Mouse (Mus musculus) cerebellum, adult 9-10 months (tissue): Measurements from ENCODE around the gene Poll.

Experiments used
- DNase-seq: peaks from one replicate; pipeline ENCODE4 v3.0.0; 2022

Gene Poll

DNA sequence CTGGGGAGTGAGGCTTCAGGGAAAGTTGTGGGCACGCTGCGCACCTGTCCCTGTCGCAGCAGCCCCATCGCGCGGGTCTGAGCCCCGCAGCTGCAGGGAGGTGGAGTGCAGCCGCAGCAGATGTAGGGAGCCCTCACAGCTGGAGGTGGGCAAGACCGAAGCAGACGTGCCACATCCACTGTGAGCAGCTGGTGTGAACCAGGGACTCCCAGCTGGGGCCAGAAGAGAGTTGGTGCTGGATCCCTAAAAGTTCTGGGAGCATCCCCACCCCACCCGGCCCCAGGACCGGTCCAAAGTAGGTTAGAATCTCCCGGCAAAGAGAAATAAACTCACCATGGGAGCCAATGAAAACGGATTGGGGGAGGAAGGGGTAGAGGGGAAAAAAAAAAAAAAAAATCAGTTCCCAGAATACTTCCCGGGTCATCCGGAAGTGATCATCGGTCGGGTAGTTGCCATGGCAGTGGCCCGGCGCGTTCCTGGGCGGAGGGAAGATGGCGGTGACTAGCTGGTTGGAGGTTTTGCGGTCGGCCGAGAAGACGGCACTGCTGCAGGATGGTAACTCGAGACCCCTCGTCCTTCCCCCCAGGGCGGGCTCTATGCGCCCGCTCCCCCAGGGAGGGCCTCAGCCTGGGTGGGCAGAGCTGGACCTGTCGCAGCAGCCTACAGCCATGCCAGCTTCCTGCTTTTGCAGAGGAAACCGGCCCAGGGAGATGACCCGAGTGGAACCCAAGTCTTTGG is at the start of gene Poll, which contains the start of gene Gm17018:
Gene Poll, minus strand, starts transcription at position 379 of the 738 bp plus-strand sequence.
Gene Gm17018, plus strand, starts transcription at position 463 of the 738 bp plus-strand sequence.
- DNase-seq: peak; percentile 81

GRCm38 (mm10) chr19:45608648-45609339 is 48.5 kb upstream of the Poll start:
- no peak for DNase-seq

DNA sequence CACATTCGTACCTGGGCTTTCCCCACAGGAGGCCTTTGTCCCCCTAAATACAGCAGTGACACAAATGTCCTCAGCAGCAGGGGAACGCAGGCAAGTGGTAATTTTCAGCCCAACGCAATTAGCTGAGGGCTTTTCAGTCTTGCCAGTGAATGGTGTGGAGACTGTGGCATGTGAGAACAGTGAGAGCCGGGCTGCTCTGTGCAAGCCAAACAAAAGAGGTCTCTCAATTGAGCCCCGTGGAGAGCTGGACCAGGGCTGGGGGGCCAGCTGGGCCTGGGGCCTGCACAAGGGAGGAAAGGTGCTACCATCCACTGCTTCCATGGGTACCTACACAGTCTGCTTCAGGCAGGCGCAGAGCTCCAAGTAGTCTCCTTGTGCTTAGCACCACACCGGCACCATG is 47.1 kb upstream of the Poll start:
- DNase-seq: no peak

GRCm38 (mm10) chr19:45606701-45607100 is 46.4 kb upstream of the Poll start:
- DNase-seq: peak; percentile 67

- DNase-seq: no peak
Observed at GRCm38 (mm10) chr19:45602606-45603005, 42.3 kb upstream of the Poll start.

- DNase-seq: no peak
Observed at GRCm38 (mm10) chr19:45597106-45597505, 36.8 kb upstream of the Poll start.

- DNase-seq: no peak
Observed at GRCm38 (mm10) chr19:45596434-45596833, 36.1 kb upstream of the Poll start.

GRCm38 (mm10) chr19:45596019-45596418 is 35.7 kb upstream of the Poll start:
- DNase-seq: no peak

- no peak for DNase-seq
Observed at GRCm38 (mm10) chr19:45595481-45595880, 35.1 kb upstream of the Poll start.

- no peak for DNase-seq
Observed at GRCm38 (mm10) chr19:45594079-45594478, 33.7 kb upstream of the Poll start.

DNA sequence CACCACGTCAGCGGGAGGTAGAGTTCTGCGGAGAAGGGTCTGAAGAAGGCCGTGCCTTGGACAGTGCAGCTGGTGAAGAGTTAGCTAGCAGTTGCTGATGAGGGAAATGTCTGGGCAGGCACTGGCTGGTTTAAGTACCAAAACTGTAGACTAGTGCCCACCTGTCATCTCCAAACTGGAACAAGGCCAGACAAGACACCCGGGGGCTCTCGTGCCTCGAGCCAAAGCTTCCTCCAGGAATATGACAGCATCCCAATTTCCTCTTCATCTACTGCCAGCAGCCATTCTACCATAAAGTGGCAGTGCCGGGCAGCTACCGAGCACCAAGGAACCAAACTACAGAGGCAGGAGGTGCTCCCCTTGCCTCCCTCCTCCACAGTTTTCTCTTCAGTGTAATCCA is 32.6 kb upstream of the Poll start:
- peak; percentile 67 for DNase-seq

GRCm38 (mm10) chr19:45591704-45592103 is 31.4 kb upstream of the Poll start:
- DNase-seq: peak; percentile 64

DNA sequence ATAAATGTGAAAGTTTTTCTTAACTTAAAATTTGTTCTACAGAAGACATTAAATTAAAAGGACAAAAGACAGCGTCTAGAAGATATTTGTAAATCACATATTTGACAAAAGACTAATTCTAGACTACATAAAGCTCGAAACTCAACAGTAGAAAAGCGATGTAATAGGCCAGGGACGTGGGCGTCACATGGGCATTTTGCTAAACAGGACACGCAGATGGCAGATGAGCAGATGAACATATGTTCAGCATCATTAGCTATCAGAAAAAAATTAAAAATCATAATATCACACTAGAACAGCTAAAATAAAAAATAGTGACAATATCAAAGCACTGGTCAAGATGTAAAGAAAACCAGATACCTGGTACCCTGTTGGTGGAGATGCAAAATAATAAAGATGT is 29.4 kb upstream of the Poll start:
- DNase-seq: peak; percentile 46

- DNase-seq: no peak
Observed at GRCm38 (mm10) chr19:45587509-45588292, 27.4 kb upstream of the Poll start.

DNA sequence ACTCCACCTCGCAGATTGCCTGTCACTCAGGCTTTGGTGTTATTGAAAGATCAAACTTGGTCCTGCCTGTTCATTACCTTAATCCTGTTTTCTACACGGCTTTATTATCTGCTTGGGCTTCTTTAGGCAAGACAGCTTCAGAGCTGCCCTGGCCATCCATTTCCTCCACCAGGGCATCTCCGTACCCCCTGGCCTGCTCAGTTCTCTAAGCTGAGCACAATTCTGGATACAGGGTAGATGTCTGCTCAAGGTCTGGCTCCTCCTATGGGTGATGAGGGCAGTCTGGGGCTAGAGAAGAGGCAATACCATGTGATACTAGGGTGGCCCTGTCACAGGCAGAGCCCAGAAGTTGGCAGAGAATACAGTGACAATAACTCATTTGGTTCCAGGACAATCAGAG is 26.5 kb upstream of the Poll start:
- DNase-seq: no peak

DNA sequence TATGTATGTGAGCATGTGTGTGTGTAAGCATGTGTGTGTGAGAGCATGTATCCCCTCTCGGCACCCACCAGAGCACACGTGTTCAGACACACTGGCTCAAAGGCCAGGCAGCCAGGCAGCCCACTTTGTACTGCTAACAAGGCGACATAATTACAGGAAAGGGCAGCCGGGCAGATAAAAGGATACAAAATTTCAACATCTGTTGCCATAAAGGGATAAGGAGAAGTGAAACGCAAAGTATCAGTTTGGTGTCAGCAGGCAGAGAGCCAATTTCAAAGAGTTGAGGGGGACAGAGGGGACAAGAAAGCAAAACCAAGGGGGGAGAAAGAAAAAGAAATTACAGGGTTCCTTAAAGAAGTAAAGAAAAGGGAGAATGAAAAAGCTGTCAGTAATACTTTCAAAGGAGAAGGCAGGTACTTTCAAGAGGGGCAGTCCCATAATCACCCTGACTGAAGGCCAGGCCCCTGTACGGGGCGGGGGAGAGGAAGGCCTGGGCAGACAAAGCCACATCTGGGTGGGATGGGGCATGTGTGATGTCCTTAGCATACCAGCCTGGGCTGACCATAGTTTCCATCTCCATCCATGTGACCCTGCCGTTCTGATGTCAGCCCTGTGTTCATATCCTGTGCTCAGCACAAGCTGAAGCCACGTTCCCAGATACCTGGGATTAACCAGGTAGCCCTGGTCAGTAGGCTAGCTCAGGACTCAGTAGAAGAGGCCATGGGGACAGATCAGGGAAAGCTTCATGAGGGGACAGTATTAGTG is 24.7 kb upstream of the Poll start:
- no peak for DNase-seq

DNA sequence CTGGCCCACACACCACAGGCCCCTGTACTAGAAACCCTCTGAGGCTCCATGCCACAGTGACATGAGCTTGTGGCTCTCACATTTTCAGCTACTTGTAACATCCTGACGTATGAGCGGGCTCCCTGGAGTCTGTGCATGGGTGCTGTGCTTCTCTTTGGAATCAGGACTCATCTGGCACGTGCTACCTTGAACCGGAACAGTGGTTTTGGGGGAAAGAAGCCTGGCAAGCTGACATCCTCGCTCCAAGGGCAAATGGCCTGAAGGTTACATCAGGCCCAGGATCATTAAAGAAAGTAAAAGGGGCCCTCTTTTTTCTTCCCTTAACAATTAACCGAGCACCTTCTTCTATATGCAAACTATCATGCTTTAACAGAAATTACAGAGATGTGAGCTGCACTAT is 22.8 kb upstream of the Poll start:
- DNase-seq: no peak

DNA sequence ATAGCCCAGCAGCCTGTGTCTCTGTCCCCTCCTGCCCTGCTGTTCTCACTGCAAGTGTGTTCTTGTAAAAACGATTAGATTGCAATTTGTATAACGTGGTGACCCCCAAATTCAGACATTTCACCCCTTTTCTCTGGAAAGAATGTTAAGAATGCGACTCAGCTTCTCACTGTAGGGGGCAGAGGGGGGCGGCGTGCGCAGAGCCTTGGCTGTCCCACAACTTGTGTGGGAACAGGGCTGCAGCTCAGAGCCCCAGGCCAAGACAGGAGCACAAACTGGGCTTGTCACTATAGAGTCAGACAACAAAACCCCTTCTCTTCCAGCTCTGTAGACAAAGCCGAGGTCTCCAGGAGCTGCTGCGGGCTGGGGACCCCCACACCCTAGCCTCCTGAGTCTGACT is 21.8 kb upstream of the Poll start:
- DNase-seq: no peak

GRCm38 (mm10) chr19:45581257-45581656 is 20.9 kb upstream of the Poll start:
- no peak for DNase-seq

DNA sequence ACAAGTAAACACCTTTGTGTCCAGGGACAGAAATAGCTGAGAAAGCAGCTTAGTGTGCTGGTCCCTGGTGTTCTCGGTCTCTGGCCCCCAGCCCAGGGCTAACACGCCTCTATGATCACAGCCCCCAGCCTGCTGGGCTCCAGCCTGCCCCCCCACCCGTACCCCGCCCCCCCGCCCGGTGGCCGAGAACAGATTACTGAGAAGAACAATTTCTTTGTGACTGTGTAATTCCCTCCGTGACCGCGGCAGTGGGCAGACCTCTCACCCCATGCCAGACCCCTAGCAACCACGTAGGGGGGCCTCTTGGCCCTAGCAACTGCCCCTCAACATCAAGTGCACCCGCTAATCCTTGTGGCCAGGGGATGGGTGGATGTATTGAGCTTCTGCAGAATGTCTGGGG is 19.9 kb upstream of the Poll start:
- DNase-seq: no peak

- no peak for DNase-seq
Observed at GRCm38 (mm10) chr19:45579416-45579815, 19.1 kb upstream of the Poll start.

DNA sequence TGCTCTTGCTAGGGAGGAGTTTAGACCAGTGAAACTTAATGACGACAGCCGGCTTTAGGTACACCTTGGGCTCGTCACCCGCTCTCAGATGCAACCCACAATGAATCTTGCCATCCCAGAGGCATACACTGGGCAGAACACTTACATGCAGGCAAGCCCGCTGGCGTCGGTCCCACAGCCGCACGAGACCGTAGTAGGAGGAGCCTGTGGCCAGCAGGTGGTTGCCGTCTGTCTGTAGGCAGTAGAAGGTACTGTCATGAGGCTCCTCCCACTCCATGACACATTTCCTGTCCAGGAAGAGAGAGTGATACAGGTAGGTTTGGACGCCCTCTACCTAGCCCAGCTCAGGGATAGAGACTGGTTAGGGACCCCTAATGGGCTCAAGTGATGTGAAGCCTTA is 18.6 kb upstream of the Poll start:
- no peak for DNase-seq
